Mouse (Mus musculus) hematopoietic multipotent progenitor cell, adult 10-12 weeks (in vitro differentiated cells): ENCODE results near the gene Adam19. TPM values are rescaled to one million over a fixed set of nuclear protein-coding genes. Genes with fewer than 3 reads are reported as not detected.

Experiments used
- polyA plus RNA-seq: library from polyadenylated mRNA; stranded (reverse); fragments of >175 nt; gene quantifications from 2 replicates; pipeline ENCODE4 v1.2.3, GENCODE M21; 2012; ENCODE audit warnings: low replicate concordance

The Adam19 gene
- 75.0 and 376 TPM in 2 replicates for polyA plus RNA-seq

DNA sequence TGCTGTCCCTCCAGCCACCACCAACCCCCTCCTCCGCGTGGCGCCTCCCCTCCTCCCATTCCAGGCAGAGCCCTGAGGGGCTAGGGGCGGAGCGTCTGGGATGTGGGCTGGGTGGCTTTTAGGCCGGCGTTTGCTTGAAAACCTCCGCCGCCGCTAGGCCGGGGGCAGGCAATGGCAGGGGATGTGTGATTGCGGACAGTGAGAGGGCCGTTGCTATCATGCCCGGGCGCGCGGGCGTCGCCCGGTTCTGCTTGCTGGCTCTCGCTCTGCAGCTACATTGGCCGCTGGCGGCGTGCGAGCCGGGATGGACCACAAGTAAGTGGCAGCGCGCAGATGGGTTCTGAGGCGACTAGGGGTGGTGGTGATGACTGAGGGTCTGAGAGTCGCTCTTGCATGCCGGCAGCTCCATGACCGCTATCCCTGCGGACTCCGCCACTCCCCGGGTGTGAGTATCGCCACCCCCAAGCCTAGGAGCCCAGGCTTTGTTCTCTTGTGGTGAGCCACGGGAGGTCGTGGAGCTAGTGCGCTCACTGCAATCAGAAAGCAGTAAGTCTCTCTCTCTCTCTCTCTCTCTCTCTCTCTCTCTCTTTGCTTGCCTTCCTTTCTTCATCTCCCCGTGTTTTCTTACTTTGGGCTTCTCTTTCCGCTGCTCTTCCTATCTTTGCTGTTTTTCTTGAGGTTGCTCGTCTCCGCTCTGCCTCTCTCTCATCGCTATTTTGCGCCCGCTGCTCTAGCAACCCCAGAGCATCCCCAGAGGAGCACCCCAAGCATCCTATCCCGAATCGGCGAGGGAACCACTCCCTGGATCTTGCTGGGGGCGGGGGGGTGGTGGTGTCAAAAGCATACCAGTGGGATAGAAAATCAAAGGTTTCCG lies at the start of gene Adam19:
Adam19 (plus strand) TSS at position 97 of the 874 bp plus-strand sequence.

DNA sequence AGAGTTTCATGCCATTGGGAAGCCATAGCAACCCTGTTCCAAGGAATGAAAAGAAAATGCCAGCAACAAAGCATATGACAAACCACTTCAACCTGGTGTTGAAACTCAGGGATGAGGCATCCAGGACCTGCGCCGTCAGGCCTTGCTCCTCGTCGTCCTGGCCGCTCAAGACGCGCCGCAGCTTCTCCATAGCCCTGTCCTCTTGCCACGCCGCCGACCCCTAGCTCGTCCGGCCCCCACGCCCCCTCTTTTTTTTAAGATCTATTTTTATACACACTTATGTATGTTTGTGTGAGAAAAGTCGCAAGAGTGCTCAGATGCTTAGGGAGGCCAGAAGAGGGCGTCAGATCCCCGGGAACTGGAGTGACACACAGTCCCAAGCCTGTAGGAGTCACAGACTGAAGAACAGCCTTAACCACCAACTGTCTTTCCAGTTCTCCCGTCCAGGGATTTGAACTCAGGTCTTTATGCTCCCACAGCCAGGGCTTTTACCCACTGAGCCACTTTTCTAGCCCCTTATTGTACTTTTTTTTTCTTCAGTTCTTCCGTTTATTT lies 3.6 kb upstream of the Adam19 start, which contains the start of gene Gm12166:
Gm12166 (minus strand) TSS at position 217 of the 555 bp plus-strand sequence.

DNA sequence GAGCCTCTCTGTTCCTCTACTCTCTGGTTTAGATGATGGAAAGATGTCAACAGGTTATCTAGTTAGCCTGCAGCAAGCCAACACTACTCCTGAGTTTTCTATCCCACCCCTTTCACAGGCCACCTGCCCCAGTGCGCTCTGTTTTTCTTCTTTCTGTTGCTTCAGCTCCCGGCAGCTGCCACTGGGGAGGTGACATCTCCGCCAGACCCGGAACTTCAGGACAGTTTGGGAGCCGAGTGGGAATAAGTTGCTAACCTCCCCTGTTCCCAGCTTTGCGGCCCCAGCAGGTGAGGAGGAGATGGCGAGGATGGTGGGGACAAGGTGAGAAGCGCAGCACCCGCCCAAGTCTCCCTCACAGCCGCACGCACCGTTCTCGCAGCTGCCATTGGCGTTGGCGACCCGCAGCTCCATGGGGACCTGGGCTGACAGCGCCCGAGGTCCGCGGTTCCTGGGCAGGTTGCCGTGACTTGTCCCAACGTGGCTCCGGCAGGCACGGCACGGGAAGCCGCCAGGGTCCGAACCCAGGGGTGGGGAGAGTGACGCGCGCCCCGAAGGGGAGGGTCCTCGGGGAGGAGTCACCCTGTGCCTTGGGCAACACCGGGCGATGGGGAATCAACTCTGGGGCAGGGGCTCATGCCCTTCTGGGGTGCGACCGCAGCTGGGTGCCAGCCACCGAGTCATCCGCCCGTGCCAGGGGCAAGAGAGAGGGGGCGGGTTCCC lies 110.2 kb downstream of the Adam19 start, which contains the start of gene Nipal4:
Nipal4 (minus strand) TSS at position 643 of the 720 bp plus-strand sequence.

Other genes starting within 250 kb of the Adam19 start
- gene Clint1, start 203.9 kb upstream of the Adam19 start, polyA plus RNA-seq = 36.4 and 37.0 TPM in 2 replicates
- gene Lsm11, start 111.1 kb upstream of the Adam19 start, polyA plus RNA-seq = 12.6 and 44.0 TPM in 2 replicates
- 2.1 and 3.9 TPM in 2 replicates for gene Thg1l, start 100.5 kb upstream of the Adam19 start, polyA plus RNA-seq
- not detected in 2 replicates for gene Sox30, start 75.7 kb upstream of the Adam19 start, polyA plus RNA-seq
- gene Gm12166, start 3.7 kb upstream of the Adam19 start, polyA plus RNA-seq = 0.69 and 2.5 TPM in 2 replicates
- 0.07 TPM in 1 of 2 replicates, not detected in the other for gene Nipal4, start 110.5 kb downstream of the Adam19 start, polyA plus RNA-seq
- gene Fndc9, start 179.5 kb downstream of the Adam19 start, polyA plus RNA-seq = not detected in 2 replicates